Mouse (Mus musculus) frontal cortex, postnatal 36 days (tissue): ENCODE results near the gene 4922502D21Rik.
"Not testable (repeated sequence)": the region's sequence is repeated elsewhere in the genome, so short reads cannot be mapped to it uniquely, and the experiment has no call there.

ENCODE experiments used
- DNase-seq, 2 experiments: peaks; one replicate each; pipeline ENCODE4 v3.0.0; 2022; ENCODE audit warnings: low spot score in 2 of 2

Gene 4922502D21Rik

GRCm38 (mm10) chr6:129331610-129332009 is at the start of gene 4922502D21Rik:
4922502D21Rik (minus strand) TSS chr6:129331796.
- DNase-seq: no peak

GRCm38 (mm10) chr6:129380454-129380853 is 48.9 kb upstream of the 4922502D21Rik start:
- no peak for DNase-seq

- no peak for DNase-seq
These were observed 43.4 kb upstream of the 4922502D21Rik start for GRCm38 (mm10) chr6:129374937-129375471.

- DNase-seq: no peak
These were observed 38.0 kb upstream of the 4922502D21Rik start for GRCm38 (mm10) chr6:129369374-129370132.

- peak in 1 of 2 experiments; percentile 8 for DNase-seq
These were observed 34.4 kb upstream of the 4922502D21Rik start for GRCm38 (mm10) chr6:129365959-129366359.

- DNase-seq: no peak
These were observed 32.3 kb upstream of the 4922502D21Rik start for GRCm38 (mm10) chr6:129363942-129364341.

GRCm38 (mm10) chr6:129359515-129359914 is 27.9 kb upstream of the 4922502D21Rik start:
- no peak for DNase-seq

GRCm38 (mm10) chr6:129356430-129356829 is 24.8 kb upstream of the 4922502D21Rik start:
- DNase-seq: no peak

GRCm38 (mm10) chr6:129355774-129356173 is 24.2 kb upstream of the 4922502D21Rik start:
- DNase-seq: no peak

- no peak for DNase-seq
These were observed 19.5 kb upstream of the 4922502D21Rik start for GRCm38 (mm10) chr6:129351091-129351490.

GRCm38 (mm10) chr6:129349524-129350352 is 18.1 kb upstream of the 4922502D21Rik start:
- DNase-seq: no peak

GRCm38 (mm10) chr6:129344408-129344807 is 12.8 kb upstream of the 4922502D21Rik start:
- DNase-seq: no peak

GRCm38 (mm10) chr6:129342391-129342790 is 10.8 kb upstream of the 4922502D21Rik start, which contains the start of gene Clec12a:
Clec12a (plus strand) TSS chr6:129342691.
- DNase-seq: not testable (repeated sequence)

- no peak for DNase-seq
These were observed 6.2 kb upstream of the 4922502D21Rik start for GRCm38 (mm10) chr6:129337751-129338150.

- DNase-seq: peak; percentile 22 to 52
These were observed 2.1 kb upstream of the 4922502D21Rik start for GRCm38 (mm10) chr6:129333674-129334078.

GRCm38 (mm10) chr6:129326568-129327150 is 4.9 kb downstream of the 4922502D21Rik start:
- DNase-seq: no peak

- no peak for DNase-seq
These were observed 5.6 kb downstream of the 4922502D21Rik start for GRCm38 (mm10) chr6:129326016-129326415.

GRCm38 (mm10) chr6:129319331-129319730 is 12.3 kb downstream of the 4922502D21Rik start:
- DNase-seq: no peak

GRCm38 (mm10) chr6:129318395-129318794 is 13.2 kb downstream of the 4922502D21Rik start:
- no peak for DNase-seq

- DNase-seq: no peak
These were observed 15.1 kb downstream of the 4922502D21Rik start for GRCm38 (mm10) chr6:129316463-129316862.

- no peak for DNase-seq
These were observed 15.9 kb downstream of the 4922502D21Rik start for GRCm38 (mm10) chr6:129315698-129316097.

- no peak for DNase-seq
These were observed 16.9 kb downstream of the 4922502D21Rik start for GRCm38 (mm10) chr6:129314655-129315168.
